Mouse (Mus musculus): Measurements from ENCODE around the gene Slc25a44.
"Not testable (repeated sequence)": the region's sequence is repeated elsewhere in the genome, so short reads cannot be mapped to it uniquely, and the experiment has no call there.

Gene Slc25a44

DNA sequence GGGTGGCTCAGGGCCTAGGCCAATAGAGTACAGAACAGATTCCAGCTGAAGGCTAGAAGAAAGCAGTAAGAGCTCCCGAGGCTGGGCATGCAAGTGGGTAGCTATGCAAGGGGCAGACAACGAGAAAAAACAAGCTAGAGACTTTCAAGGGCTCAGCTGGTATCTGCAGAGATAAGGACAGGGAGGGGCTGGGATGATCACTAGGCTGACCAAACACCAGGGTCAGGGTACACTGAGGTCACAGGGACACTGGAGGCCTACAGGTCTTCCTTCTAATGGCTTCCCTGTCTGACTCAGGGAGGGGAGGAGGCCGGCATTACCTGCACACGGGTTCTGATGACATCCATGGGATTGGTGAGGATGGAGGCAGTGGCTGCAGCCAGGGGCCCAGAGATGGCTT, 9.3 kb downstream of the Slc25a44 start:
- in situ Hi-C loops (cut with MboI), result no loop called here

DNA sequence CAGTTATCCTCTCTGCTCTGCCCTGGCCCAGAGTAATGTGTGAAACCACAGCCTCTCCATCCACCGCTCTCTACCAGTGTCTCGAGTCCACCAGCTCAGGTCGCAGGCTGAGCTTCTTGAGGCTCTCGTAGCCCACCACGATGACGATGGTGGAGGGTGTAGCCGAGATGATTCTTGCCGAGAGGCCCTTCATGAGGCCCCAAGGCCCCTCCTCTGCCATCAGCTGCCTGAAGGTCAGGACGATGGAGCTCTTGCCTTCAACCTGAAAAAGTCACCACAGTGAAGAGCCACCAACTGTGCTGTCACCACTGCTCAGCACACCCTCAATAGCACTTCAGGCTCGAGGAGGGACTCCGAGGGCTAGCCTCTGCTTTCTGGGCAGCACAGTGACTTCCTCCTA, 12.3 kb downstream of the Slc25a44 start:
- in situ Hi-C loops (cut with MboI), result no loop called here

DNA sequence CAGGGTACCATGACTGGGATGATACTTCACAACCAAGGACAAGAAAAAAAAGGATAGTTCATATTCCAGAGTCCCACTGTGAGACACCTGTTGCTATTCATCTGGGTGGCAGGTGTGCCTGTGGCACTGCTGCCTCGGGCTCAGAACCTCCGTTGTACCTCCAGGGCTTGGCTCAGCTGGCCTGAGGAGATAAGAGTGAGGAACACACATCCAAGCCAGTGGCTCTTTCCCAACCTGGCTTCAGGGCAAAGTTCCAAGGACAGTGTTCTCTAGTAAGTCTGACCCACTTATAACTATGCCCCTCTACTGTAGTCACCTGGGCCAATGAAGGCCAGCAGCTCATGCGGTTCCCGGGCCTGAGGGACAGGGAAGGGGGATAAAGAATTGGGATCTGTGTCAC, 13.3 kb downstream of the Slc25a44 start:
- in situ Hi-C loops (cut with MboI), result no loop called here

DNA sequence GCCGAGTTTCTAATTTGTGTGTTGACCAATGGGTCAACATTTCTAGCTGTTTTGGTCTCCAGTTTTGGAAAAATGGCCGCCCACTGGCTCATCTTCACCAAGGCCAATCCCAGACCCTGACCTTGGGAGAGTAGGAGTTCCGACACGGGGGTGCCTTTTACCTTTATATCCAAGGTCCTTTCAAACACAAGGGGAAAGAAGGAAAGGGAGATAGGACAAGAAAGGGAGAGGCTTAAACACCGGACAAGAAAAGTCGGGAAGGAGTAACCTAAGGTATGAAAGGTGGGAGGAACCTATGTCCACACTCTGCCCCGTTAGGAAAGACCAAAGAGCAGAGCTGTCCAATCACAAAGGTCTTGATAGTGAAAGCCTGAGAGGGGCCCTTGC, 14.3 kb downstream of the Slc25a44 start:
- in situ Hi-C loops (cut with MboI), result no loop called here

DNA sequence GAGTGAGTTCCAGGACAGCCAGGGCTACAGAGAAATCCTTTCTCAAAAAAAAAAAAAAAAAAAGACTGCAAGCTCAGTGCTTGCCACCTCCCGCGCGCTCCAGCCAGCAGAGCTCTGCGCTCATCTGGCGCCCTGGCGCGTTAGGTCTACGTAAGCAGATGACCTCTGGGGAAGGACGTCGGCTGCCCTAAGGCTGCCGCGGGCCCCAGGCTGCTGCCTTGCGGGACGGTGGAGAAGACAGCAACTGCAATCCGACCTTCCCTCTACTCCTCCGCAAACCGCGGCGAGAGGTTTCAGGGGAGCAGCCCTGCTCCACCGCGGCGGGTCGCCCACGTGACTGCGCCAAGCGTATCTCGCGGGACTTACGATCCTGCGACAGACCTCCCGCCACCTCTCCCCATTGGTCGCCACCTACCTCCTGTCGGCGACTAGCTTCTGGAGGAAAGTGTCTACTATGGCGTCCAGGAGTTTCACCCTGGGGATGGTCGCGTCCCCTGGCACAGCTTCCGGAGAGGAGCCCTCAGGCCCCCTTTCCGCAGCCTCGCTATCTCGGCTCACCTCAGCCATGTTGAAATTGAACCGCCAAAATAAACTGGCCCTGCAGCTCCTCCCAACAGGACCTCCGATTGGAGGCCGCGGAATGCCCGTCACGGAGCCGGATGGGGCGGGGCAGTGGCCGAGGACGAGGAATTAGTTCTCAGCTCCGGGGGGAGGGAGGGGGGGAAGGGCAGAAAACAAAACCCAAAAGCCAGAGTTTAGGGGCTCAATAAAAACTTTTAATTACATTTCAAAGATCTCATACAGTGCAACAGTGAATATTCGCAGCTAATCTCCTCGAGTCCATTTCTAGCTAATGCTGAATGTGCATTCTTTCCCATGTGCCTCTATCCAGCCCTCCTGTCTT, 14.9 kb downstream of the Slc25a44 start, which contains the start of gene Pmf1:
Gene Pmf1, minus strand, starts transcription at position 591 of the 904 bp plus-strand sequence.
- in situ Hi-C loops (cut with MboI), result loop anchor here (5.0 kb wide), 2 partner anchors 52 to 122 kb away; partner anchors contain the start of genes Mex3a and Sema4a

DNA sequence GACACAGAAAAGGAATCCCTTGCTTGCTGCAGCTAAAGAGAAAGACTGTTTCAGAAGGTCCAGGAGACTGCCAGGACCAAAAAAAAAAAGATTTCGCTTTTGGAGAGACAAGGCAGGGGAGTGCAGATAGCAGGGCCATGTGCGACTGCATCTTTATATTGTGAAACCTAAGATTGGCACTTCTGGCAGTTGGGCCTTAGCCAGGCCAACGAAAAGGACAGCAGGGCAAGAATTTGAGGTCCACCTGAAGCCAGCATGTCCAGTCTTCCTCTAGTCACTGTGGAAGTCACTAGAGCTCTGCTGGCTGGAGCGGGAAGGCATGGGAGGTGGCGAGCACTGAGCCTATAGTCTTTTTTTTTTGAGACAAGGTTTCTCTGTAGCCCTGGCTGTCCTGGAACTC, 16.0 kb downstream of the Slc25a44 start:
- in situ Hi-C loops (cut with MboI), result loop anchor here (5.0 kb wide), 2 partner anchors 53 to 123 kb away; partner anchors contain the start of genes Mex3a and Sema4a

DNA sequence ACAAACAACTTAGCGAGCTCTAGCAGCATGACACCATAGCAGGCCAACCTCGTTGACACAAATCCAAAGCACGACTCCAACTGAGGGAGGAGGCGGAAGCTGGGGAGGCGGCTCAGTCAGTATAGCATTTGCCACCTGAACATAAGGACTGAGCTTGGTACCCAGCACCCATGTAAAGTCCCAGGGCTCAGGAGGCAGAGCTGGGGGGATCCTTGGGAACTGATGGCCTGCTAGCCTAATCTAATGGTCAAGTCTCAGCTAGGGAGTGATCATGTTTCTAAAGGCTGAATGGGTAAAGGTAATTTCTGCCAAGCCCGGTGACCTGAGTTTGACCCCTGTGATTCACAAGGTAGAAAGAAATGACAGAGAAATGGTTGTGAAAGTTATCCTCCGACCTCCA, 17.4 kb downstream of the Slc25a44 start:
- in situ Hi-C loops (cut with MboI), result loop anchor here (5.0 kb wide), 2 partner anchors 55 to 125 kb away; partner anchors contain the start of genes Mex3a and Sema4a

DNA sequence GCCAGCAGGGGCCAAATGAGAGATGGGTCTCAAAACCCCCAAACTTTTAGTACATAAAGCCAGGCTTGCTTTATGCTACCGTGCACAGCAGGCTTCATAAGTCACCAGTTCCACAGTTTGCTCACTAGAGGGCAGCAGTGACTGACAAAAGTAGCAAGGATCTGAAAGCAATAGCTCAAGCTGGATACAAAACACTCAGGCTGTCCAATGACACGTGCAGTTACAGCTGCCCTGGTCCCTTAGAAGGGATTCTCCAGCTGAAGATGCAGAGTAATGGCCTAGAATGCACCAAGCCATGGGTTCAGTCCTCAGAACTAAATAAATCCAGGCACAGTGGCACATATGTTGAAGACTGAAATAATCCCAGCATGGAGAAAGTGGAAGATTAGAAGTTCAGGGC, 17.8 kb downstream of the Slc25a44 start:
- in situ Hi-C loops (cut with MboI), result loop anchor here (5.0 kb wide), 2 partner anchors 55 to 125 kb away; partner anchors contain the start of genes Mex3a and Sema4a

DNA sequence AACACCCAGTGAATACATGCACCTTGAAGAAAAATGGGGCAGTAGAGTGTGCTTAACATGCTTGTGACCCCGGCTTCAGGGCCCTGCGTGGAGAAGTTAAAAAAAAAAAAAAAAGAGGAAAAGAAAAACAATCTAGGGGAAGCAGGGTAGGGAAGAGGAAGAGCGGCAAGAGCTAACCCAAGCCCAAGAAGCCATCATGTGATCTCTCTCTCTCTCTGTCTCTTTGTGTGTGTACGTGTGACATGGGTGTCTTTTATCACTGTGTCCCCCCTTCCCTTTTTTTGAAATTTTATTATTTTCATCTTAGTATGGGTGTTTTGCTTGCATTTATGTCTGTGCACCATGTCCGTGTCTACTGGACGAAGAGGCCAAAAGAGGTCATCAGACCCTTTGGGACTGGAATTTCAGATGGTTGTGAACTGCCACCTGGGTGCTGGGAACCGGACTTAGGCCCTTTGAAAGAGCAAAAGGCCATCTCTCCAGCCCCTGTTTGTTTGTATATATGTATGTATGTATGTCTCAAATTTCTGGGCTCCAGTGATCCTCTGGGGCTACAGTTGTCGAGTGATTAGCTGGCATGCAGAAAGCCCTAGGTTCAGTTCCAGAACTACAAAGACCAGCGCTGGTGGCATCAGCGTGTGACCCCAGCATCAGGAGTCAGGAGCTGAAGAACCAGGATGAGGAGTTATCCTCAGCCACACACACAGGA, 21.3 kb downstream of the Slc25a44 start:
- in situ Hi-C loops (cut with MboI), result no loop called here

DNA sequence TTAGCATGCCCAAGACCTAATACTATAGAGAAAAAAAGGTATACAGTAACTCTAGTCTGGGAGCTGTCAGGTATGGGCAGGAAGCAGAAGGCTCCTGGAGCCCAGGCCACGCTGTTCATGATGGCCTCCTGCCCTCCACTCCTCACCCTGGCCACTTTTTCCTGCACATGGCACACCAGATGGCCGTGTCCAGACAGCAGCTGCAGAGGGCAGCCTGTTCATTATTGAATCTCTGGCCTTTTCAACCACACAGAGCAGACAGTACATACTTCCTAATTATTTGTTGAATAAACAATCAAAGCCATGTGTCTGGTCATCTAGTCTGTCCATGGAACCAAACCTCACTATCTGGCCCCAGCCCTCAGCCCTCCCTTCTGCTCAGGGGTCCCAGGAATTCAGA, 26.3 kb downstream of the Slc25a44 start:
- in situ Hi-C loops (cut with MboI), result no loop called here

DNA sequence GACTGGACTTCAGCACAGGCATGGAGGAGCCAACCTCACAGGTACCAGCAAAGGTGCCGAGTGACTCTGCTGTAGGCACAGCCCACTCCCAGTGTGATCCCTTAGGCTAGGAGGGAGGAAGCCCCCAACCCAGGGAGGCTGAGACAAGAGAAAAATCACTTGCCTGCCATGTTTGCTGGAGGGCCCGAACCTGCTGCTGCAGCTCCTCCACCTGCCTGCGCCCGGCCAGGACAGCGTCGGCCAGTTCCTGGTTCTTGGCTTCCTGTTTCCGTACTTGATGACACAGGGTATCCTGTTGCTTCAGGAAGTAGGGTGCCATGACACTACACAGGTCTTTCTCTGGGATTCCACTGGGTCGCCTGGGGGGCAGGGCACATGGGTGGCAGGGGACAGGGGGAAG, 29.2 kb downstream of the Slc25a44 start:
- in situ Hi-C loops (cut with MboI), result no loop called here

DNA sequence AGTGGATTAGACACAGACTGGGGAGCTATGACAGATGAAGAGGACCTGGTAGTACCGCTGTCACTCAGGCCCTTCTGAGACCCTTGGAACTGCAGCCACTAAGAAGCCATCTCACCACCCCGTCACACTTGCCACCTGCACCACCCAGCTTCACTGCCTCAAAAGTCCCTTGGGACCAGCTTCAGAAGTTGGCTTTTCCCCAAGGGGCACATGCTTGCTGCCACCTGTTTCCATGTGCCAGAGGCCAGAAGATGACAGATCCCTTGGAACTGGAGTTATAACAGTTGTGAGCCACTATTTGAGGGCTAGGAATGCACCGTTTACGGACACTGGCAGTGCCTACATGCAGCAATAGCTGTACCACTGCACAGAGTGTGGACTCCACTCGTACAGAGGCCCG, 29.7 kb downstream of the Slc25a44 start:
- in situ Hi-C loops (cut with MboI), result no loop called here

DNA sequence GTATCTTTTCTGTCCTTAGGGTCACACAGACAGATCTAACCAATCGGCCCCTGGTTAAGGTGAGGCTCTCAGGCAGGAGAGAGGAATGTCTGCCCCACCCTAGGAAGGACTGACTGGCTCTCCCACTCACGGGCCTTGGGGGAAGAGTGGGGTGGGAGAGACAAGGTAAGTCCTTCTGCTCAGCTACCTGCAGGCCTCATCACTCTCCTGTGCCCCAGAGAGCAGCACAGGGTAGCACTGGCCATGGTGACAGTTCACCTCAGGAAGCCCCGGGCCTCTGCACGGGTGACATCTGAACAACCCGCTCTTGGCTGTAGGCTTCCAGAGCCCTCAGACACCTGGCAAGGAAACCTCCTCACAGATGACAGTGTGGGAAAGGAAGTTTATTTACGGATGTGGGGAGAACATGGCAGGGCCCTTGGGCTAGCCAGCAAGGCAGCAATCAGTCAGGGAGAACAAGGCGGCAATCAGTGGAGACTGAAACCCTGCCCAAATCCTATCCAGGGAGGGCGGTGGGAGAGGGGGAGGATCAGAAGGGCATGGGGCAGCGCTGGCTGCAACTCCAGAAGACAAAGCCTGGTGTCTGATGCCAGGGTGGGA, 31.1 kb downstream of the Slc25a44 start:
- in situ Hi-C loops (cut with MboI), result no loop called here

DNA sequence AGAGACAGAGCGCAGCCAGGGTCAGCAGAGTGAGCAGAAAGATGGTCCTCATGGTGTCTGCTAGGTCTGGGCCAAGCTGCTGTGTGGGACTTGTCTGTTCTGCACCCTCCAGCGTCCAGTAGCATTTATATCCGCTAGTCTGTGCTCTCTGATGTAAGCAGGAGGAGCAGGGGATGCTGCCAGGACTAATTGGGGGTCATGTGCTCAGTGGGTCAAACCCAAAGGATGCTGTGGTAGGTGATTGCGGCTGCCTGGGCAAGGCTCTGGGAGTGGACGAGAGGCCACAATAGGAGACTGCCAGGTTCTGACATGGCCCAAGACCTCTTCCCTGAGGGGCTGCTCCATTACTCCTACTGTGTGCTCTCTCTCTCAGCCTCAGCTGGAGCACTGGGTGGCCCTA, 40.6 kb downstream of the Slc25a44 start, which contains the start of gene Bglap:
Gene Bglap, minus strand, starts transcription at position 101 of the 400 bp plus-strand sequence.
- in situ Hi-C loops (cut with MboI), result no loop called here

DNA sequence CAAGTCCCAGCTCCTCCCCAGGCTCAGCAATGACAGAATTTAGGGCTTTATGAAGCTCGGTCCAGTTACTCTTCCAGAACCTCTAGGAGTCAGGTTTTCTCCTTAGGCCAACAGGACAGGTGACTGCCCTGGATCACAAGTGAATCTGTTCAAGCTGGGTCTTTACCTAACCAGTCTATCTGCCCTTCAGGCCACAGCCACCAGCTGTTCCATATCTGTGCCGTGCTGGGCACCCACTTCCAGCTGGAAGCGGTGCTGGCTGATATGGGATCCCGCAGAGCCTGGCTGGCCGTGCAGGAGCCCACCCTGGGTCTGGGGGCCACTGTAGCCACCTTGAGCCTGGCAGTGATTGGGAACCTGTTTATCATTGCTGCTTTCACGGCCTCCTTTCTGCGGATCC, 42.6 kb downstream of the Slc25a44 start:
- in situ Hi-C loops (cut with MboI), result not testable (repeated sequence)

DNA sequence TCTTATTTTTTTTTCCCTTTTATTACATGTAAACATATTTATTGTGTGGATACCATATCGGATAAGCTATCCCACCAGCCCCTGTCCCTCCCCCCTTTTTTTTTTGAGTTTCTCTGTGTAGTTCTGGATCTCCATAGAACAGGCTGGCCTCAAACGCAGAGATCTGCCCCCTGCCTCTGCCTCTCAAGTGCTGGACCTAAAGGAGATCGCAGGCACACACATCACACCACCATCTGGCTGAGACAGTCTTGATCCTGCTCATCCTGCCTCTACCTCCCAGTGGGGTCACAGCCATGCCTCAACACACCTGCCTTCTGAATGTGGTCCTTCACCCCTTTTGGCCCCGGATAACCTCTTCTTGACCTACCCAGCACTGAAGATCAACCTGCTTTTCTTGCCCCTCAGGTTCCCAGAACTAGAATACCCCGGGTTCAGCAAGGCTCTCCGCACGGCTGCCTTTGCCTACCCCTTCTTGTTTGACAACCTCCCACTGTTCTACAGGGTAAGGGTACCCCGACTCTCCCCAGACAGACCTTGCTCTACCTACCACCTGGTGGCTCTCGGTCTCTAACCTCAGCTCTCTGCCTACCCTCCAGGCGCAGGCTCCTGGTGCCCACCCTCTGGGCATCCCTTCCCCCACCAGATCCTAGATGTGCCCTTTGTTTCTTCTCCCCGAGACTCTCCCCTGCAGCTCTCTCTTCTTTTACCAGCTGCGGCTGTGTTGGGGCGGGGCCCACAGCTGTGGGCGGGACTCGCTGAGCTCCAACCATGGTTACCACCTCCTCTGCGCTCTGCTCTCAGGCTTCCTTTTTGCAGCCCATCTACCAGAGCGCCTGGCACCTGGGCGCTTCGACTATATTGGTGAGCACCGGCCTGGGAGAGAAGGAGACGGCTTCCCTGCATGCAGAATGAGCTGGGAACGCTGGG, 43.3 kb downstream of the Slc25a44 start:
- in situ Hi-C loops (cut with MboI), result not testable (repeated sequence)

DNA sequence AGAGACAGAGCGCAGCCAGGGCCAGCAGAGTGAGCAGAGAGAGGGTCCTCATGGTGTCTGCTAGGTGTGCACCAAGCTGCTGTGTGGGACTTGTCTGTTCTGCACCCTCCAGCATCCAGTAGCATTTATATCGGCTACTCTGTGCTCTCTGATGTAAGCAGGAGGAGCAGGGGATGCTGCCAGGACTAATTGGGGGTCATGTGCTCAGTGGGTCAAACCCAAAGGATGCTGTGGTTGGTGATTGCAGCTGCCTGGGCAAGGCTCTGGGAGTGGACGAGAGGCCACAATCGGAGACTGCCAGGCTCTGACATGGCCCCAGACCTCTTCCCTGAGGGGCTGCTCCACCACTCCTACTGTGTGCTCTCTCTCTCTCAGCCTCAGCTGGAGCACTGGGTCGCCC, 46.3 kb downstream of the Slc25a44 start, which contains the start of gene Bglap2:
Gene Bglap2, minus strand, starts transcription at position 101 of the 400 bp plus-strand sequence.
- in situ Hi-C loops (cut with MboI), result not testable (repeated sequence)

DNA sequence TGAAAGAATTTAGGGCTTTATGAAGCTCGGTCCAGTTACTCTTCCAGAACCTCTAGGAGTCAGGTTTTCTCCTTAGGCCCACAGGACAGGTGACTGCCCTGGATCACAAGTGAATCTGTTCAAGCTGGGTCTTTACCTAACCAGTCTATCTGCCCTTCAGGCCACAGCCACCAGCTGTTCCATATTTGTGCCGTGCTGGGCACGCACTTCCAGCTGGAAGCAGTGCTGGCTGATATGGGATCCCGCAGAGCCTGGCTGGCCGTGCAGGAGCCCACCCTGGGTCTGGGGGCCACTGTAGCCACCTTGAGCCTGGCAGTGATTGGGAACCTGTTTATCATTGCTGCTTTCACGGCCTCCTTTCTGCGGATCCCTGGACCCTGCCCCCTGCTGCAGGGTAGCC, 48.3 kb downstream of the Slc25a44 start:
- in situ Hi-C loops (cut with MboI), result not testable (repeated sequence)

DNA sequence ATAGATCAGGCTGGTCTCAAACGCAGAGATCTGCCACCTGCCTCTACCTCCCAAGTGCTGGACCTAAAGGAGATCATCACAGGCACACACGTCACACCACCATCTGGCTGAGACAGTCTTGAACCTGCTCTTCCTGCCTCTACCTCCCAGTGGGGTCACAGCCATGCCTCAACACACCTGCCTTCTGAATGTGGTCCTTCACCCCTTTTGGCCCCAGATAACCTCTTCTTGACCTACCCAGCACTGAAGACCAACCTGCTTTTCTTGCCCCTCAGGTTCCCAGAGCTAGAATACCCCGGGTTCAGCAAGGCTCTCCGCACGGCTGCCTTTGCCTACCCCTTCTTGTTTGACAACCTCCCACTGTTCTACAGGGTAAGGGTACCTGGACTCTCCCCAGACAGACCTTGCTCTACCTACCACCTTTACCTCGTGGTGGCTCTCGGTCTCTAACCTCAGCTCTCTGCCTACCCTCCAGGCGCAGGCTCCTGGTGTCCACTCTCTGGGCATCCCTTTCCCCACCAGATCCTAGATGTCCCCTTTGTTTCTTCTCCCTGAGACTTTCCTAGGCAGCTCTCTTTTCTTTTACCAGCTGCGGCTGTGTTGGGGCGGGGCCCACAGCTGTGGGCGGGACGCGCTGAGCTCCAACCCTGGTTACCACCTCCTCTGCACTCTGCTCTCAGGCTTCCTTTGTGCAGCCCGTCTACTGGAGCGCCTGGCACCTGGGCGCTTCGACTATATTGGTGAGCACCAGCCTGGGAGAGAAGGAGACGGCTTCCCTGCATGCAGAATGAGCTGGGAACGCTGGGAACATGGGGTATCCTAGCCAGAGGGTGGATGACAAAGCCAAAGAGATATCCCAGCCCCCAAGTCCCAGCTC, 49.0 kb downstream of the Slc25a44 start:
- in situ Hi-C loops (cut with MboI), result not testable (repeated sequence)

DNA sequence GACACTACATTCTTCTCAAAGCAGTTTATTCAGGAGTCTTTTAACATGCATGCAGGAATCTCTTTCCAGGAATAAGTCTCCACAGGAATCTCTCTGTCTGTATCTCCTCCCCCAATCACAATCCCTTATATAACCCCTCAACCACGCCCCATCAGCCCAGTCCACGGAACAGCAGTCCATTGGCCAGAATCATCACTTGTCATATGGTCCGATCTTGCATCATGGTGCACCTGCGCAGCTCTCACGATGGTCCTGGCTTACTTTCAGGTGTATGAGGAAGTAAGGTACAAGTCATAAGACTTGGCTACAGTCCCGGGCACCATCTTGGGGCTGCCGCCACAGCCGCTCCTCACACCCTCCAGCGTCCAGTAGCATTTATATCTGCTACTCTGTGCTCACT, 52.3 kb downstream of the Slc25a44 start, which contains the start of gene Bglap3:
Gene Bglap3, minus strand, starts transcription at position 101 of the 400 bp plus-strand sequence.
- in situ Hi-C loops (cut with MboI), result not testable (repeated sequence)
